Mouse (Mus musculus): ENCODE results near the gene Sirt4. TPM values are rescaled to one million over a fixed set of nuclear protein-coding genes. Genes with fewer than 3 reads are reported as not detected.
A peak's percentile ranks its signal among the peaks of the same experiment; 100 is the strongest.
"Not testable (repeated sequence)": the region's sequence is repeated elsewhere in the genome, so short reads cannot be mapped to it uniquely, and the experiment has no call there.

The Sirt4 gene
- polyA plus RNA-seq, 1 experiment from 2014 or later, result 7.2 TPM

GRCm38 (mm10) chr5:115521553-115522461 lies 37.3 kb upstream of the Sirt4 start:
- H3K27ac ChIP-seq, result peak overlapping the region; percentile 76
- 6% methylated on average over 20 of the region's 21 CpGs for WGBS (ENCODE audit: missing documents)

GRCm38 (mm10) chr5:115520325-115520869 lies 35.9 kb upstream of the Sirt4 start:
- WGBS (ENCODE audit: missing documents), result 38% methylated on average over 20 of the region's 21 CpGs
- H3K36me3 ChIP-seq (ENCODE audit: inconsistent target), result 0 out of 2 replicates have a peak, but pooled peaks cover 5% of the 10 kb centered on the region
- peaks cover 89% of the 10 kb centered on the region for H3K79me2 ChIP-seq (ENCODE audit: inconsistent target)
- peak overlapping the region; percentile 76 for H3K27ac ChIP-seq
- H3K4me3 ChIP-seq (ENCODE audit: inconsistent target), result no peak overlapping the region

More at GRCm38 (mm10) chr5:115521553-115522461, 37.3 kb upstream of the Sirt4 start:
- Histone ChIP-seq H3K79me2 (ENCODE audit: inconsistent target) (peaks cover 99% of the 10 kb centered on the region), H3K4me3 (ENCODE audit: inconsistent target) (peak overlapping the region; percentile 17; the same call in 1 of the 2 replicates), H3K36me3 (ENCODE audit: inconsistent target) (0 out of 2 replicates have a peak, but pooled peaks cover 5% of the 10 kb centered on the region)

- 100% methylated on average over 3 of the region's 8 CpGs for WGBS (ENCODE audit: missing documents)
- H3K36me3 ChIP-seq (ENCODE audit: inconsistent target); H3K4me3 ChIP-seq (ENCODE audit: inconsistent target); H3K27ac ChIP-seq: not testable (repeated sequence)
- H3K79me2 ChIP-seq (ENCODE audit: inconsistent target), result peaks cover 89% of the 10 kb centered on the region
These were observed 33.7 kb upstream of the Sirt4 start for GRCm38 (mm10) chr5:115518214-115518613.

- no peak overlapping the region for H3K4me3 ChIP-seq (ENCODE audit: inconsistent target)
- peaks cover 89% of the 10 kb centered on the region for H3K79me2 ChIP-seq (ENCODE audit: inconsistent target)
- 43% methylated on average over 9 of the region's 9 CpGs for WGBS (ENCODE audit: missing documents)
- no peaks in the 10 kb centered on the region for H3K36me3 ChIP-seq (ENCODE audit: inconsistent target)
- peak overlapping the region; percentile 99 for H3K27ac ChIP-seq
These were observed 33.0 kb upstream of the Sirt4 start for GRCm38 (mm10) chr5:115517501-115517900.

GRCm38 (mm10) chr5:115516908-115517307 lies 32.4 kb upstream of the Sirt4 start:
- Histone ChIP-seq H3K36me3 (ENCODE audit: inconsistent target) (no peaks in the 10 kb centered on the region), H3K79me2 (ENCODE audit: inconsistent target) (peaks cover 89% of the 10 kb centered on the region), H3K4me3 (ENCODE audit: inconsistent target) (peak overlapping the region; percentile 36; the same call in 1 of the 2 replicates), H3K27ac (peak overlapping the region; percentile 99)
- WGBS (ENCODE audit: missing documents), result 12% methylated on average over 5 of the region's 7 CpGs

GRCm38 (mm10) chr5:115516081-115516907 lies 31.8 kb upstream of the Sirt4 start:
- peak overlapping the region; percentile 36 for H3K4me3 ChIP-seq (ENCODE audit: inconsistent target)
- H3K79me2 ChIP-seq (ENCODE audit: inconsistent target), result peaks cover 90% of the 10 kb centered on the region
- under 1% methylated on average over 31 of the region's 32 CpGs for WGBS (ENCODE audit: missing documents)
- peak overlapping the region; percentile 99 for H3K27ac ChIP-seq
- no peaks in the 10 kb centered on the region for H3K36me3 ChIP-seq (ENCODE audit: inconsistent target)

GRCm38 (mm10) chr5:115514896-115515587 lies 30.5 kb upstream of the Sirt4 start:
- Histone ChIP-seq H3K36me3 (ENCODE audit: inconsistent target) (no peaks in the 10 kb centered on the region), H3K79me2 (ENCODE audit: inconsistent target) (peaks cover 90% of the 10 kb centered on the region), H3K27ac (peak overlapping the region; percentile 99), H3K4me3 (ENCODE audit: inconsistent target) (no peak overlapping the region)
- WGBS (ENCODE audit: missing documents), result 54% methylated on average over 20 of the region's 20 CpGs

GRCm38 (mm10) chr5:115514346-115514745 lies 29.8 kb upstream of the Sirt4 start:
- H3K79me2 ChIP-seq (ENCODE audit: inconsistent target), result peaks cover 90% of the 10 kb centered on the region
- 80% methylated on average over 5 of the region's 6 CpGs for WGBS (ENCODE audit: missing documents)
- H3K4me3 ChIP-seq (ENCODE audit: inconsistent target), result no peak overlapping the region
- H3K36me3 ChIP-seq (ENCODE audit: inconsistent target), result no peaks in the 10 kb centered on the region
- H3K27ac ChIP-seq, result peak overlapping the region; percentile 99

GRCm38 (mm10) chr5:115513721-115514120 lies 29.2 kb upstream of the Sirt4 start:
- Histone ChIP-seq H3K4me3 (ENCODE audit: inconsistent target) (no peak overlapping the region), H3K27ac (no peak overlapping the region), H3K79me2 (ENCODE audit: inconsistent target) (peaks cover 90% of the 10 kb centered on the region), H3K36me3 (ENCODE audit: inconsistent target) (no peaks in the 10 kb centered on the region)
- 86% methylated on average over 16 of the region's 16 CpGs for WGBS (ENCODE audit: missing documents)

GRCm38 (mm10) chr5:115513246-115513645 lies 28.7 kb upstream of the Sirt4 start:
- WGBS (ENCODE audit: missing documents), result 96% methylated on average over 14 of the region's 14 CpGs
- Histone ChIP-seq H3K4me3 (ENCODE audit: inconsistent target) (no peak overlapping the region), H3K36me3 (ENCODE audit: inconsistent target) (no peaks in the 10 kb centered on the region), H3K27ac (no peak overlapping the region), H3K79me2 (ENCODE audit: inconsistent target) (peaks cover 90% of the 10 kb centered on the region)

GRCm38 (mm10) chr5:115512375-115512774 lies 27.9 kb upstream of the Sirt4 start:
- Histone ChIP-seq H3K27ac (no peak overlapping the region), H3K36me3 (ENCODE audit: inconsistent target) (no peaks in the 10 kb centered on the region), H3K79me2 (ENCODE audit: inconsistent target) (peaks cover 90% of the 10 kb centered on the region), H3K4me3 (ENCODE audit: inconsistent target) (no peak overlapping the region)
- WGBS (ENCODE audit: missing documents), result 72% methylated on average over 7 of the region's 7 CpGs

GRCm38 (mm10) chr5:115509790-115510689 lies 25.5 kb upstream of the Sirt4 start:
- peak overlapping the region; percentile 76; the same call in 1 of the 2 replicates for H3K4me3 ChIP-seq (ENCODE audit: inconsistent target)
- H3K79me2 ChIP-seq (ENCODE audit: inconsistent target), result peaks cover 83% of the 10 kb centered on the region
- peak overlapping the region; percentile 61 for H3K27ac ChIP-seq
- 57% methylated on average over 15 of the region's 15 CpGs for WGBS (ENCODE audit: missing documents)
- H3K36me3 ChIP-seq (ENCODE audit: inconsistent target), result no peaks in the 10 kb centered on the region

GRCm38 (mm10) chr5:115509321-115509761 lies 24.8 kb upstream of the Sirt4 start:
- no peaks in the 10 kb centered on the region for H3K36me3 ChIP-seq (ENCODE audit: inconsistent target)
- peak overlapping the region; percentile 61 for H3K27ac ChIP-seq

More at GRCm38 (mm10) chr5:115509321-115509761, 24.8 kb upstream of the Sirt4 start:
- peaks cover 76% of the 10 kb centered on the region for H3K79me2 ChIP-seq (ENCODE audit: inconsistent target)
- 7% methylated on average over 15 of the region's 15 CpGs for WGBS (ENCODE audit: missing documents)
- peak overlapping the region; percentile 76; the same call in 1 of the 2 replicates for H3K4me3 ChIP-seq (ENCODE audit: inconsistent target)

All from macrophage (primary cell).